Mouse (Mus musculus) gastrocnemius, adult 2 months (tissue): ENCODE measurements around the gene Btbd2. TPM values are rescaled to one million over a fixed set of nuclear protein-coding genes. Genes with fewer than 3 reads are reported as not detected.
A peak's percentile ranks its signal among the peaks of the same experiment; 100 is the strongest.

ENCODE experiments used
- DNase-seq: peaks from one replicate; pipeline ENCODE4 v3.0.0; 2022
- H3K27ac ChIP-seq: fragments of 200-600 bp; 2 replicates; pipeline ENCODE4 v1.8.1; 2022; ENCODE audit warnings: mild to moderate bottlenecking
- H3K4me3 ChIP-seq: fragments of 200-600 bp; 2 replicates; pipeline ENCODE4 v1.8.1; 2022; ENCODE audit warnings: mild to moderate bottlenecking, moderate library complexity
- CTCF ChIP-seq: fragments of 200-600 bp; IDR thresholded peaks from 2 replicates; pipeline ENCODE4 v1.8.1; 2022; ENCODE audit warnings: antibody characterized with exemption, mild to moderate bottlenecking, moderate library complexity
- intact Hi-C: fragments of 180-260 bp; cut with DNase I; formaldehyde crosslinking; loops from one replicate; pipeline ENCODE4 v1.15.1; 2025
- microRNA-seq: library from miRNA; unstranded; fragments of <30 nt; microRNA quantifications from one replicate; pipeline ENCODE4 v1.2.0, GENCODE M21; 2021
- total RNA-seq, 2 experiments: library from RNA; stranded (reverse); gene quantifications; 2 replicates each; pipeline ENCODE4 v1.2.3; 2021

Gene Btbd2
- total RNA-seq, 2 experiments from 2014 or later, result 34.7 to 40.0 TPM

DNA sequence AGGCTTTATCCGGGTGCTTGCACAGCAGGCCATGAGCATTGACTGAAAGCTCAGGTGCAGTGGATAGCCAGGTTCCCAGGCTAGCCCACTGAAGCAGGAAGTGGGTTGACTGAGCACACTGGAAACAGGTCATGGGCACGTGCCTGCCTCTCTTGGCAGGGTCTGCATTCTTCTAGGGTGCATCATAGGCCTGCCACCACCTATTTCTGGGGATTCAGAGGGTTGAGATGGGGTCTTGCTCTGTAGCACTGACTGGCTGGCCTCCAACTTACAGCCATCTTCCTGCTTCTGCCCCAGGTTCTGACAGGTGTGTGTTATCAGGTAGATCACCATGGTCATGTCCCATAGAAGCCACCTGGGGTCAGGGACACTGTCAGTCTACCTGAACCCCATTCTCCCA, 51.9 kb downstream of the Btbd2 start:
- TF ChIP-seq CTCF, result no peak
- DNase-seq, result no peak
- intact Hi-C loops, result no loop called here
- no peak overlapping the region for H3K27ac ChIP-seq
- no peak overlapping the region for H3K4me3 ChIP-seq

DNA sequence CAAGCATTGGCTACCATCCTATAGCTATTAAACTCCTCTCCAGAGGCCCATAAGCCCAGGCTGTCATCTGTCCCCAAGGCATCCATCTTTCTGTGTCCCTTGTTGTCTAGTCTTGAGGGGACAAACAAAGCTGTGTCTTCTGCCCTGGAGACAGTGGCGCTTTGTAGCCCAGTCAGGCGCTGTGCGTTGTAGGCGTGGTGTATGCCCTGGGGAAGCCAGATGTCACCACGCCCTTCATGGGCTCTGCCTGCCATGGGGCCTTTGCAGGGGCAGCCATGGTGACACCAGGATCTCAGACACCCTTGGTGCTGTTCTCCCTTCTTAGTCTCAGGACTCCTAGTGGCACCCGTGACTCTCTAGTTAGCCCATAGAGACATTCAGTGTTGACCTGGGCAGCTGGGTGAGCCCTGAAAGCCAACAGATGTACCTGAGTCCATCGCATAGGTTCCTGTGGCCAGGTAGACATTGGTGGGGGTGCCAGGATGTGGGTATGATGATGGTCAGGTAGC, 52.8 kb downstream of the Btbd2 start:
- DNase-seq, result no peak
- intact Hi-C loops, result no loop called here
- peak overlapping the region; percentile 94 for H3K27ac ChIP-seq
- peak overlapping the region; percentile 96 for H3K4me3 ChIP-seq
- no peak for TF ChIP-seq CTCF

DNA sequence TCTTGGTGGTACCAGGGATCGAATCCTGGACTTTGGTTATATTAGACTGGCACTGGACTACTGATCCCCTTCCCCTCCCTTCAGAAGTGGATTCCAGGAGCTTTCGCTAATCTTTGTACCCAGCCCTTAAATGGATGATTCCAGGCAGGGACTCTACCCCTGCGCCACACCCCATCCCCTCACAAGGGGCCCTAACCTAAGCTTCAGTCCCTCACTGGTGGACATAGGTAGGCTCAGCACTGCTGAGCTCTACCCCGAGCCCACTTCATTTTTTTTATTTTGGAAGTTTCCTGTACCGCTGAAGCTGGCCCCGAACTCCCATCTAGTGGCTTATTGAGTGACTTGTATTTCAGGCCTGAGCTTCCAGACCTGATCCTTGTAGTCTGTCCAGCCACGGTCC, 53.5 kb downstream of the Btbd2 start:
- H3K4me3 ChIP-seq, result peak overlapping the region; percentile 96
- peak overlapping the region; percentile 94 for H3K27ac ChIP-seq
- intact Hi-C loops, result no loop called here
- no peak for DNase-seq
- no peak for TF ChIP-seq CTCF

DNA sequence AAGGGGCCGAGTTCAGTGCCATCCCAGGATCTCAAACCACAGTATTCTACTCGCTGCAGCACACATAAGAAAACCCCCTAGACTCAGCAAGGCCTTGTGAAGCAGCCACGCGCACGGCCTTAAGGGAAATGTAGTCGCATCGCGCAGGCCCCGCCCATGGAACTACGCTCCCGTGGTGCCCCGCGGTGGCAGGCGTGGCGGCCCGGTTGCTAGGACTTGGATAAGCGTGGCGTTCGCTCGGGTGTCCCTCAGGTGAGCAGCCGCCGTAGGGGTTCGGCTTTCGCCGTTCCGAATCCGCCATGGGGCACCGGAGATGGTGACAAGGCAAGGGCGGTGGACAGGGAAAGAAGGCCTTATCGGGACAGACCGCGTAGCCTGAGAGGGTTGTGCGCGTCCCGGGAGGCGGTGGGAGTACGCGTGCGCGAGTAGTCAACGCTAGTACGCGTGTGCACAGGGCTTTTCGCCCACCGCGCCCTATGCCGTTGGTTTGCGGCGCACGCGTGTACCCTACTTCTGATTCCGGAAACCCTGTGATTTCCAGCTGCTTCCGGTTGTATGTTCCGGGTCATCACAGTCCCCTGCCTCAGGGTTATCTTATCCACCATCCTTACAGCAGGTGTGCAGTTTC, 54.1 kb downstream of the Btbd2 start, which contains the start of the genes Scamp4 and Adat3:
TSS of gene Scamp4 (plus strand) at position 175 of the 628 bp plus-strand sequence.
TSS of gene Adat3 (plus strand) at position 183 of the 628 bp plus-strand sequence.
- TF ChIP-seq CTCF, result no peak
- peak; percentile 96 for DNase-seq
- Histone ChIP-seq H3K27ac (peak within 1 kb of the TSS; percentile 94), H3K4me3 (peak within 1 kb of the TSS; percentile 96)
- intact Hi-C loops, result no loop called here

DNA sequence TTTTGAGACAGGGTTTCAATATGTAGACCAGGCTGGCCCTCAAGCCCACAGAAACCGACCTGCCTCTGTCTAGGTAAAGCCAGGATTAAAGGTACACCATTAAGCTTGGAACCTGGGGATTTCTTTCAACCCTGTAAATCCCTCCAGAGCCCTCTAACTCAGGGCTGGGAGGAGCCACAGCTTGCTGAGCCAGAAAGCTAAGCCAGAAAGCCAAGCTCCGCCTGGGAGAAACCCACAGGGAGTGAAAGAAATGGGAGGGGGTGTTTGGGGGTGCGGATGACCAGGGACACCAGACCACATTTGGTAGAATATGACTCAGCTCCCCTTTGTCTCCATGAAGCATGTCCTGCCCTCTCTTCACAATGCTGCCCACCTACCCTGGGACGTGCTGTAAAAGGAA, 60.6 kb downstream of the Btbd2 start:
- intact Hi-C loops, result no loop called here
- no peak overlapping the region for H3K4me3 ChIP-seq
- TF ChIP-seq CTCF, result no peak

More for the DNA sequence above, 60.6 kb downstream of the Btbd2 start:
- no peak overlapping the region for H3K27ac ChIP-seq
- DNase-seq, result no peak

Small RNA genes lying within 50 kb of the gene (microRNA-seq; reads per million reads assigned to microRNA genes)
- gene Mir6912, result not detected

Other genes starting within 250 kb of the Btbd2 start
- 10 to 100 TPM; 11.1 to 12.0 TPM for gene Tcf3, start 223.4 kb downstream of the Btbd2 start, total RNA-seq
- not detected for gene Onecut3, start 162.2 kb downstream of the Btbd2 start, total RNA-seq
- not detected for gene Atp8b3, start 117.9 kb downstream of the Btbd2 start, total RNA-seq
- 10 to 100 TPM in 1 of 2 experiments, 1 to 10 TPM in 1; 9.8 to 10.4 TPM for gene Rexo1, start 95.5 kb downstream of the Btbd2 start, total RNA-seq
- gene Klf16, start 79.8 kb downstream of the Btbd2 start, total RNA-seq, result 1 to 10 TPM in 1 of 2 experiments, under 1 TPM in 1; 0.92 to 1.9 TPM
- gene Abhd17a, start 66.7 kb downstream of the Btbd2 start, total RNA-seq, result 10 to 100 TPM; 60.6 to 61.7 TPM
- 10 to 100 TPM; 17.0 to 17.5 TPM for gene Scamp4, start 54.2 kb downstream of the Btbd2 start, total RNA-seq
- under 1 TPM; 0.48 to 0.89 TPM for gene Adat3, start 54.2 kb downstream of the Btbd2 start, total RNA-seq
- under 1 TPM; 0.28 to 0.38 TPM for gene Gm49322, start 51.0 kb downstream of the Btbd2 start, total RNA-seq
- 100 to 1,000 TPM; 101 to 105 TPM for gene Csnk1g2, start 34.2 kb downstream of the Btbd2 start, total RNA-seq
- 100 to 1,000 TPM; 253 TPM for gene Mknk2, start 21.0 kb upstream of the Btbd2 start, total RNA-seq
- gene Mob3a, start 44.9 kb upstream of the Btbd2 start, total RNA-seq, result 1 to 10 TPM; 4.9 to 5.5 TPM
- gene Izumo4, start 45.1 kb upstream of the Btbd2 start, total RNA-seq, result 1 to 10 TPM; 2.6 to 3.0 TPM
- gene Ap3d1, start 85.2 kb upstream of the Btbd2 start, total RNA-seq, result 10 to 100 TPM; 27.0 to 33.5 TPM
- 10 to 100 TPM; 19.9 to 23.1 TPM for gene Dot1l, start 98.1 kb upstream of the Btbd2 start, total RNA-seq
- gene Sf3a2, start 141.1 kb upstream of the Btbd2 start, total RNA-seq, result 10 to 100 TPM; 28.9 to 29.1 TPM
- gene Plekhj1, start 141.6 kb upstream of the Btbd2 start, total RNA-seq, result 10 to 100 TPM; 22.3 to 29.8 TPM
- gene Amh, start 148.2 kb upstream of the Btbd2 start, total RNA-seq, result under 1 TPM; 0.38 to 0.98 TPM
- 100 to 1,000 TPM; 397 to 414 TPM for gene Jsrp1, start 156.4 kb upstream of the Btbd2 start, total RNA-seq
- gene Oaz1, start 169.6 kb upstream of the Btbd2 start, total RNA-seq, result 100 to 1,000 TPM; 579 to 691 TPM
- gene Lingo3, start 187.0 kb upstream of the Btbd2 start, total RNA-seq, result 10 to 100 TPM; 10.9 to 11.3 TPM
- gene Lsm7, start 198.1 kb upstream of the Btbd2 start, total RNA-seq, result 10 to 100 TPM; 13.5 to 20.0 TPM
- gene Sppl2b, start 198.2 kb upstream of the Btbd2 start, total RNA-seq, result 10 to 100 TPM; 11.3 to 18.5 TPM
- under 1 TPM in 1 of 2 experiments, not detected in 1; 0.08 TPM for gene Tmprss9, start 214.8 kb upstream of the Btbd2 start, total RNA-seq
- 100 to 1,000 TPM; 110 to 139 TPM for gene Timm13, start 243.9 kb upstream of the Btbd2 start, total RNA-seq